Comparison of ENCODE assay signal across 9 mouse cellular contexts in genomic region chr6:126740211-126741142, GRCm38 (mm10). TPM values are rescaled to one million over a fixed set of nuclear protein-coding genes. Genes with fewer than 3 reads are reported as not detected.
DNase-seq lines count a peak whose midpoint lies in the region; ATAC-seq and TF ChIP-seq lines count a peak whose summit lies in the region.
"Had no signal": no experiment of that assay in that cellular context is flagged by ENCODE, and none has a peak within 500 bp of the region (broad histone marks: within the 10 kb centered on the region; RNA-seq: fewer than 3 reads in every experiment).

Gene Kcna6 (minus strand): TSS chr6:126740674.

- no peaks in the 10 kb centered on the region for H3K36me3 ChIP-seq in heart, adult 2 months (ENCODE audit: control insufficient read depth, insufficient read depth, low read length)
- no peaks in the 10 kb centered on the region for H3K36me3 ChIP-seq in forebrain, embryonic 16.5 days (ENCODE audit: control insufficient read depth, insufficient read depth)
- H3K36me3 ChIP-seq in midbrain, embryonic 14.5 days (ENCODE audit: control insufficient read depth, insufficient read depth, low read length): no peaks in the 10 kb centered on the region

- H3K9ac ChIP-seq in heart, adult 2 months (ENCODE audit: low read depth, low read length): no peak within 1 kb of the TSS
- peak within 1 kb of the TSS; percentile 62 for H3K9ac ChIP-seq in forebrain, embryonic 16.5 days (replicated peaks; ENCODE audit: low read depth, low read length)
- H3K9ac ChIP-seq in midbrain, embryonic 14.5 days (replicated peaks; ENCODE audit: low read length): peak within 1 kb of the TSS; percentile 47

- H3K79me2 ChIP-seq in heart, adult 2 months (replicated peaks; ENCODE audit: control insufficient read depth, insufficient read depth, low read length): no peaks in the 10 kb centered on the region

- intact Hi-C loops in heart, adult 2 months (cut with DNase I): no loop called here

- H3K4me1 ChIP-seq in heart, adult 2 months (ENCODE audit: control insufficient read depth, insufficient read depth, low read length): no peaks in the 10 kb centered on the region
- H3K4me1 ChIP-seq in forebrain, embryonic 16.5 days (replicated peaks; ENCODE audit: control insufficient read depth, insufficient read depth, low read length): peaks cover 21% of the 10 kb centered on the region
- peaks cover 10% of the 10 kb centered on the region for H3K4me1 ChIP-seq in midbrain, embryonic 14.5 days (ENCODE audit: control insufficient read depth, insufficient read depth, low read length)

- peak; percentile 98 for ATAC-seq in forebrain, embryonic 16.5 days
- ATAC-seq in midbrain, embryonic 14.5 days (ENCODE audit: low FRiP score, low TSS enrichment): peak; percentile 90

- peak within 1 kb of the TSS; percentile 20 for H3K4me3 ChIP-seq in heart, adult 2 months
- H3K4me3 ChIP-seq in forebrain, embryonic 16.5 days (replicated peaks; ENCODE audit: low read length): peak within 1 kb of the TSS; percentile 66
- peak within 1 kb of the TSS; percentile 50 for H3K4me3 ChIP-seq in midbrain, embryonic 14.5 days (replicated peaks; ENCODE audit: low read depth, low read length)

- no peak for TF ChIP-seq CTCF in heart, adult 2 months (IDR thresholded peaks at IDR 0.05)

- H3K4me2 ChIP-seq in forebrain, embryonic 16.5 days (ENCODE audit: low read length): peak within 1 kb of the TSS; percentile 80
- H3K4me2 ChIP-seq in midbrain, embryonic 14.5 days (ENCODE audit: low read length): peak within 1 kb of the TSS; percentile 73

- no peaks in the 10 kb centered on the region; the same call in 1 of the 2 replicates for H3K27me3 ChIP-seq in heart, adult 2 months (ENCODE audit: control insufficient read depth, insufficient read depth, low read length)
- H3K27me3 ChIP-seq in forebrain, embryonic 16.5 days (replicated peaks; ENCODE audit: control insufficient read depth, insufficient read depth, low read length): peaks cover 2% of the 10 kb centered on the region; the same call in 1 of the 2 replicates
- 0 out of 2 replicates have a peak, but pooled peaks cover 4% of the 10 kb centered on the region for H3K27me3 ChIP-seq in midbrain, embryonic 14.5 days (ENCODE audit: control insufficient read depth, insufficient read depth, low read length)

- DNase-seq in heart, adult 2 months: no peak
- no peak for DNase-seq in heart, adult 8-10 months (ENCODE audit: low spot score)
- DNase-seq in R1 (ENCODE audit: low read depth, low spot score): peak; percentile 37
- peak; percentile 40 to 55 for DNase-seq in layer of hippocampus, postnatal 14 days (ENCODE audit: low spot score in 2 of 2)
- peak; percentile 84 for DNase-seq in midbrain, embryonic 14.5 days
- DNase-seq in spleen, postnatal 4 days (ENCODE audit: low spot score in 2 of 2): no peak
- DNase-seq in urinary bladder, postnatal 14 days (ENCODE audit: low spot score): no peak

- WGBS in heart, adult 2 months: 5% methylated on average over 36 of the region's 36 CpGs
- 2% methylated on average over 36 of the region's 36 CpGs for WGBS in forebrain, embryonic 16.5 days
- WGBS in midbrain, embryonic 14.5 days: 2% methylated on average over 36 of the region's 36 CpGs

- no peak for TF ChIP-seq EP300 in heart, adult 2 months (IDR thresholded peaks at IDR 0.05; ENCODE audit: insufficient read depth, low read depth, low read length)

- H3K9me3 ChIP-seq in forebrain, embryonic 16.5 days (ENCODE audit: control insufficient read depth, low read length): no peaks in the 10 kb centered on the region
- no peaks in the 10 kb centered on the region for H3K9me3 ChIP-seq in midbrain, embryonic 14.5 days (ENCODE audit: control insufficient read depth, low read length)

- no peak within 1 kb of the TSS for H3K27ac ChIP-seq in heart, adult 2 months
- peak within 1 kb of the TSS; percentile 47; the same call in 1 of the 2 replicates for H3K27ac ChIP-seq in forebrain, embryonic 16.5 days (ENCODE audit: low read length)
- peak within 1 kb of the TSS; percentile 69 for H3K27ac ChIP-seq in midbrain, embryonic 14.5 days (replicated peaks; ENCODE audit: low read depth, low read length)
- H3K27ac ChIP-seq: macrophage had no signal

- TF ChIP-seq POLR2A in heart, adult 2 months (IDR thresholded peaks at IDR 0.05; ENCODE audit: insufficient read depth, low read depth, low read length): no peak

RNA-seq across cellular contexts. Expression of gene Kcna6, which starts in this region (rescaled TPM):
- 1 to 10 TPM; 1.2 TPM for total RNA-seq in heart, adult 2 months (2021)
- 1.1 and 1.2 TPM in 2 replicates for polyA plus RNA-seq in heart, adult 2 months (2012; rRNA removed)
- total RNA-seq in heart, adult 8-10 months (2022): 1 to 10 TPM in 2 of 4 experiments, under 1 TPM in 2; 0.72 to 1.2 (median 0.95) TPM
- polyA plus RNA-seq in forebrain, embryonic 16.5 days (2015; fragmentation: Nextera tagmentation; extraction: Ambion mirVana): 14.2 and 16.8 TPM in 2 replicates
- 10 to 100 TPM; 47.9 to 48.4 TPM for total RNA-seq in layer of hippocampus, postnatal 14 days (2021)
- polyA plus RNA-seq in midbrain, embryonic 14.5 days (2014; fragmentation: Nextera tagmentation; extraction: Ambion mirVana): 13.3 and 14.3 TPM in 2 replicates
- polyA plus RNA-seq: macrophage had no signal

Comparison
In these comparisons a context has a peak if more than half of its experiments do, and no peak if none do; other contexts are left out.
1. RNA of gene Kcna6 (total RNA-seq): 47.9 to 48.4 TPM in layer of hippocampus, postnatal 14 days; 1.2 TPM in heart, adult 2 months and 0.72 to 1.2 TPM in heart, adult 8-10 months; every median in the first group is over 10 times any median in the second.
2. DNase-seq: peak in R1 (single experiment), layer of hippocampus, postnatal 14 days (2 of 2) and midbrain, embryonic 14.5 days (single experiment); none in heart, adult 2 months (0 of 2), heart, adult 8-10 months (single experiment), spleen, postnatal 4 days (0 of 2) and urinary bladder, postnatal 14 days (single experiment).
3. Peak in every context shown above with its lines, with median percentiles within 50 percentile points of each other: H3K4me3 ChIP-seq.